Mouse (Mus musculus) layer of hippocampus, adult 2 months (tissue): Measurements from ENCODE around the gene Ppdpf. TPM values are rescaled to one million over a fixed set of nuclear protein-coding genes. Genes with fewer than 3 reads are reported as not detected.

ENCODE experiments used
- DNase-seq, 2 experiments: peaks; one replicate each; pipeline ENCODE4 v3.0.0; 2022; ENCODE audit warnings: low spot score in 2 of 2
- H3K27ac ChIP-seq: fragments of 200-600 bp; 2 replicates; pipeline ENCODE4 v1.8.1; 2022
- H3K4me3 ChIP-seq: fragments of 200-600 bp; 2 replicates; pipeline ENCODE4 v1.8.1; 2022; ENCODE audit warnings: mild to moderate bottlenecking
- CTCF ChIP-seq: fragments of 200-600 bp; conservative IDR thresholded peaks from 2 replicates; pipeline ENCODE4 v1.8.1; 2022; ENCODE audit warnings: antibody characterized with exemption, mild to moderate bottlenecking, moderate library complexity
- total RNA-seq, 2 experiments: library from RNA; stranded (reverse); gene quantifications; 2 replicates each; pipeline ENCODE4 v1.2.3; 2021

The Ppdpf gene
- total RNA-seq, 2 experiments from 2014 or later: 85.4 to 90.2 TPM

DNA sequence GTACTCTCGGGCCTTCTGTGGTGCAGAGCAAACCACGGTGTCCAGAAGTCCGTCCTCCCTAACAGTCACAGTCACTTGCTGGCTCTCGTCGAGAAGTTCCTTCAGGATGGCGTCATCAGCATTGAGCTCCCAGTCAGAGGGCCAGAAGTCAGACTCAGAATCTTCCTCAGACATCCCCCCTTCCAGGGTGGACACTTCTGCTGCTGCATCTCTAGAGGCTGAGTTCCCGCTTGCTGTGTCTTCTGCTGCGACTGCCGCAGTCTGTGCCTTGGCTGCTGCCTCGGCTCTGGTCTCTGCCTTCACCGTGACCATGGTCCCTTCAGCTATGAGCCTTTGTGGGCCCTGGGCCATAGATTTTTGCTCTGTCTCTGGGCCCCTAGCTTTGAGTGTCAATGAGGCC lies 47.6 kb downstream of the Ppdpf start:
- Histone ChIP-seq H3K27ac (no peak overlapping the region), H3K4me3 (no peak overlapping the region)
- no peak for DNase-seq
- no peak for TF ChIP-seq CTCF

DNA sequence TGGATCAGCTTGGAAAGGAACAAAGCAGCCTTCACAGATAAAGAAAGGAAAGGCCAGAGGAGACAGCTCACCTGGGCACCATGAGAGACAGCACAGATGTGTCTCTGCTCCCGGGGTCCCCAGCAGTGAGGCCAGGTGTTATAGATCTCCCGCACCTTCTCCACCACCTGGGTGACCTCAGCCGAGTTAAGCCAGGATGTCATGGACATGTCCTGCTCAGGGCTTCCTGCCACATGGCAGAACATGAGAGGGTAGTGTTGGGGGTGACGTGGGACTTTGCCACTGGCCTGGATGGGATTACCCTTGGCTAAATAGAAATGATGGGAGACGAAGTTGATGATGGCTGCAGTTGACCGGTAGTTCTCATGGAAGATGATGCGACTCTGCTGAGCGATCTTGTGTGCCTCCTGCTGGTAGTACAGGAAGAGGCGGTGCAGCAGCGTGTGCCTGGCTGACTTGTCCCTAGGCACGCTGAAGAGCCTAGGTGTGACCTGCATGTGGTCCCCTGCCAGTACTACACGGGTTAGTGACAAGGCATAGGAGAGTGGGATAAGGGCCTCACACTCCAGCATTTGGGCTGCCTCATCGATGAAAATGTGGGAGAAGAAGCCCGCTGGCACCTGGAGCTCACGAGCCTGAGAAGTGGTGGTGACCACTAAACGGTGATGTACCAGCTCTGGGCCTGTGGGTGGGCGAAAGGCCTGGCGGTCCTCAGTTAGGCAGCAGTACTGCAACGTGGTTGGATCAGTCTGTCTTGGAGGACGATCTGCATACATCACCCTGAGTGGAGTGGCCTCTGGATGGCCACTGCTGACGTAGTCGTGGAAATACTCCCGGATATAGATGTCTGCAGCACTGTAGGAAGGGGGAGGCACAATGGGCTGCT lies 48.9 kb downstream of the Ppdpf start:
- TF ChIP-seq CTCF: peak; percentile 40
- Histone ChIP-seq H3K27ac (no peak overlapping the region), H3K4me3 (no peak overlapping the region)
- no peak for DNase-seq

DNA sequence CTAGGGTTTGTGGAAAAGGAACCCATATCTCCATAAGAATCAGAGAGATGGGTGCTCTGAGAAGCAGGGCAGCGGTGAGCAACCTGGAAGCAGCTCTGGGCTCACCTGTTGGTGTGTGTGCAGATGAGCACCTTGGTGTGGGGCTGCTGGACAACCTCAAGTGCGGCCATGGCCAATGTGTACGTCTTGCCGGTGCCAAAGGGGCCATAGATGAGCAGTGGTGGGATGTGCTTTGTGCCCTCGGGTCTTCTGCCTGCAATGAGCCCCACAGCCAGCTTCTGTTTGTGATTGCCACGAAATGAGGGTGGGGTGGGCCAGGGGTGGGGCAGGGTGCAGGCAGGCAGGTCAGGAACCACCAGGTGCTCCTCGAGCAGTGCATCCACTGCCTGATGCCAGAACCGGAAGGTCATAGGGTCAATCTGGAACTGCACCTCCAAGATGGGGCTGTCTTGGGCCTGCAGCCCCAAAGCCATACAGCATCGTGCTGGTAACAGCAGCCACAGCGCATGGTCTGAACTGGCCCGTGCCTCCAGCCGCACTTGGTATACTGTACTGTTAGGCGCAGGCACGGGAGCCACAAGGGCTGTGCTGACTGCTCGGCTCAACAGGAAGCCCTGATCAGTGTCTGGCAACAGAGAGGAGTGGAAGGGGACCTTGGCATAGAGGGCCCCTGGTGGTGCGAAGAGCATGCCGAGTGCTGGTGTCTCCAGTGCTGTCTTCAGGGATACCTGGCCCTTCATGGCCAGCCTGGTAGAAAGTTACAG lies 50.4 kb downstream of the Ppdpf start:
- H3K27ac ChIP-seq: no peak overlapping the region
- H3K4me3 ChIP-seq: no peak overlapping the region
- no peak for DNase-seq
- no peak for TF ChIP-seq CTCF

DNA sequence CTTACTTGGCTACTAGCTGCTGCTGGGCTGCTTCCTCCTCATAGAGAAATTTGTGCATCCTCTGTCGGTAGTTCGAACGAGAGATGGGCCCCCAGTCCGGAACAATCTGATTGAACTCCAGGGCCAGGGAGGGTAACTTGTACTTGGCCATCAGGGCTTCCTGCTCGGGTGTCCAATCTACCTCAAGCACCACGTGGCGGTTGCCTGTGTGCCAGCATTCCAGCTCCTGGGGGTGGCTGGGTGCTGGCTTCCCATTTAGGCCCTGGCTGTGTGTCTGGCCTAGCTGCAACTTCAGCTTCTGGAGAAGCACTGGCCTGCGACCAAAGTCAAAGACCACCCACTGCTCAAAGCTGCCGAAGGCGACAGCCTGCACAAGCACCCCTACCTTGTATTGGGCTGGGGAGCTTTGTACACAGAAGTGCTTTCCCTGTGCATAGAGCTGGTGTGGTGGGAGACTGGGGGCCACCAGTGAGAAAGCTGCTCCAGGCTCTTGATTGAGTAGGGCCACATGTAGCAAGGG lies 51.1 kb downstream of the Ppdpf start:
- no peak for DNase-seq
- no peak for TF ChIP-seq CTCF
- no peak overlapping the region for H3K27ac ChIP-seq
- no peak overlapping the region for H3K4me3 ChIP-seq

Other genes with a start within 250 kb of the Ppdpf start
- gene Nkain4, start 232.5 kb upstream of the Ppdpf start, total RNA-seq: 10 to 100 TPM; 54.3 to 55.1 TPM
- gene Arfgap1, start 220.0 kb upstream of the Ppdpf start, total RNA-seq: 100 to 1,000 TPM; 139 to 144 TPM
- 1 to 10 TPM; 2.7 to 5.4 TPM for gene Col20a1, start 200.7 kb upstream of the Ppdpf start, total RNA-seq
- gene Chrna4, start 143.7 kb upstream of the Ppdpf start, total RNA-seq: 10 to 100 TPM; 14.1 to 15.7 TPM
- gene Kcnq2, start 51.9 kb upstream of the Ppdpf start, total RNA-seq: 100 to 1,000 TPM; 327 to 335 TPM
- 1,000 to 10,000 TPM; 1,145 to 1,175 TPM for gene Eef1a2, start 30.2 kb upstream of the Ppdpf start, total RNA-seq
- gene Ptk6, start 15.5 kb downstream of the Ppdpf start, total RNA-seq: under 1 TPM in 1 of 2 experiments, not detected in 1; 0.10 TPM
- gene Srms, start 25.9 kb downstream of the Ppdpf start, total RNA-seq: under 1 TPM; 0.12 to 0.41 TPM
- gene Fndc11, start 32.8 kb downstream of the Ppdpf start, total RNA-seq: not detected
- gene Helz2, start 54.8 kb downstream of the Ppdpf start, total RNA-seq: 1 to 10 TPM; 2.5 to 2.9 TPM
- gene Gmeb2, start 100.8 kb downstream of the Ppdpf start, total RNA-seq: 10 to 100 TPM; 18.8 to 23.5 TPM
- 100 to 1,000 TPM; 527 to 593 TPM for gene Stmn3, start 127.3 kb downstream of the Ppdpf start, total RNA-seq
- gene Rtel1, start 132.5 kb downstream of the Ppdpf start, total RNA-seq: 10 to 100 TPM; 37.1 to 40.7 TPM
- 10 to 100 TPM; 78.3 to 80.7 TPM for gene Zgpat, start 177.7 kb downstream of the Ppdpf start, total RNA-seq
- gene Arfrp1, start 178.2 kb downstream of the Ppdpf start, total RNA-seq: 10 to 100 TPM; 43.2 to 50.1 TPM
- gene Lime1, start 192.8 kb downstream of the Ppdpf start, total RNA-seq: 10 to 100 TPM; 35.2 to 49.5 TPM